Mouse (Mus musculus) midbrain, embryonic 11.5 days (tissue): Measurements from ENCODE around the gene Upk2. TPM values are rescaled to one million over a fixed set of nuclear protein-coding genes. Genes with fewer than 3 reads are reported as not detected.
"Not testable (repeated sequence)": the region's sequence is repeated elsewhere in the genome, so short reads cannot be mapped to it uniquely, and the experiment has no call there.

Experiments used
- ATAC-seq: fragments of 200-750 bp; cut with Nextera tagmentation; 2 replicates; pipeline ENCODE4 v1.8.0; 2017; ENCODE audit warnings: moderate TSS enrichment, moderate library complexity; ENCODE audit not compliant: low FRiP score
- DNase-seq: peaks from one replicate; pipeline ENCODE4 v3.0.0; 2015; ENCODE audit warnings: low spot score; ENCODE audit errors: missing footprints
- H3K27ac ChIP-seq: fragments of 300-500 bp; sonication (generic); 2 replicates; pipeline ENCODE4 v1.5.1; 2014; ENCODE audit warnings: low read depth, low read length
- H3K27me3 ChIP-seq: fragments of 300-500 bp; sonication (generic); 2 replicates; pipeline ENCODE4 v1.6.1; 2014; ENCODE audit warnings: mild to moderate bottlenecking, low read length, moderate library complexity, mixed read lengths; ENCODE audit not compliant: control insufficient read depth, insufficient read depth
- H3K36me3 ChIP-seq: fragments of 300-500 bp; sonication (generic); 2 replicates; pipeline ENCODE4 v1.6.1; 2014; ENCODE audit warnings: mild to moderate bottlenecking, low read length, moderate library complexity, mixed read lengths; ENCODE audit not compliant: control insufficient read depth, insufficient read depth
- H3K4me1 ChIP-seq: fragments of 300-500 bp; sonication (generic); 2 replicates; pipeline ENCODE4 v1.6.1; 2014; ENCODE audit warnings: low read length; ENCODE audit not compliant: control insufficient read depth, insufficient read depth
- H3K4me2 ChIP-seq: fragments of 300-500 bp; sonication (generic); 2 replicates; pipeline ENCODE4 v1.6.1; 2014; ENCODE audit warnings: mild to moderate bottlenecking, moderate library complexity
- H3K4me3 ChIP-seq: fragments of 300-500 bp; sonication (generic); 2 replicates; pipeline ENCODE4 v1.5.1; 2014; ENCODE audit warnings: low read depth, low read length
- H3K9ac ChIP-seq: fragments of 300-500 bp; sonication (generic); 2 replicates; pipeline ENCODE4 v1.6.1; 2014; ENCODE audit warnings: low read length
- H3K9me3 ChIP-seq: fragments of 300-500 bp; sonication (generic); 2 replicates; pipeline ENCODE4 v1.6.1; 2016; ENCODE audit warnings: low read length; ENCODE audit not compliant: control insufficient read depth
- WGBS: fragments of 180-500 bp; shearing (Covaris S2); extraction: QIAGEN DNeasy Blood & Tissue Kit; methylation state at CpG from one replicate; pipeline ENCODE4 v1.1.7; 2014; 5-methylcytosine and 5-hydroxymethylcytosine counted together
- polyA plus RNA-seq: library from polyadenylated mRNA; unstranded; fragments of >200 nt; fragmentation: Nextera tagmentation; extraction: Ambion mirVana; gene quantifications from 2 replicates; pipeline ENCODE4 v1.2.1, GENCODE M21; 2014

Upk2 gene
- polyA plus RNA-seq, 1 experiment from 2014 or later = not detected

DNA sequence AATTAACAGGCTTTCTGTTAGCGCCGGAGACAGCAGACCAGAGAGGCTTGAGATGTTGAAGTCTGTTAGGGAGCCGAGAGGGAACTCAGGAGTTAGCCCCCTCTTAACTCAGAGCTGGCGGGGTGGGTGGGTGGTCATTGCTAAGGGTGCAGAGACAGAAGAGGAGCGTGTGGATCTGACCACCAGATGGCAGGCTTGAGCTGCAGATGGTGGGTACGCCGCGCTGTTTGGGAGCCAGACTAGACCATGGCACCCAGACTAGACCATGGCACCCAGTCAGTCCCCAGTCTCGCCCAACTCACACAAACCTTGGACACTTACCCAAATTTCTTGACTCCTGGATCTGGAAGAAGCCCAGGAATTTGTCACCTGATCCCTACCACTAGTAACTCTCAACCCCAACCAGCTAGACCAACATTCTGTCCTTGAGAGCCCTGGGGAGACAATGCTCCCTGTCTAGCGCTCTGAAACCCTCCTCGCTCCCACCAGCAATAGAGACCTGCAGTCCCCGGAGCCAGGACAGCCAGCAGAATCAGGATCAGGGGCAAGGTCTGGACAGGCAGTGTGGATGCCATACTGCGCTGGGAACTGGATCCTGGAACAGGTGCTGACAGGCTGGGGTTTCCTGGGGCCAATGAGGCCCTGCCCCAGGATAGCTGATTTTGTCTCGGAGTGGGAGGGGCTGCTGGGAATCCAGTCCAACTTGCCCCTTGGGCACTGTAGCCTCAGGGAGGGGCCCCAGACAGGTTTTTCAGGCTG is 465 bp downstream of the Upk2 start:
- Histone ChIP-seq H3K36me3 (no peaks in the 10 kb centered on the region), H3K4me1 (peaks cover 22% of the 10 kb centered on the region), H3K9me3 (no peaks in the 10 kb centered on the region), H3K27me3 (no peaks in the 10 kb centered on the region), H3K4me3 (no peak overlapping the region), H3K4me2 (no peak overlapping the region), H3K9ac (peak overlapping the region; percentile 14; the same call in 1 of the 2 replicates), H3K27ac (no peak overlapping the region)
- 10% methylated on average over 14 of the region's 14 CpGs for WGBS
- DNase-seq = peak; percentile 99
- ATAC-seq = peak; percentile 65

DNA sequence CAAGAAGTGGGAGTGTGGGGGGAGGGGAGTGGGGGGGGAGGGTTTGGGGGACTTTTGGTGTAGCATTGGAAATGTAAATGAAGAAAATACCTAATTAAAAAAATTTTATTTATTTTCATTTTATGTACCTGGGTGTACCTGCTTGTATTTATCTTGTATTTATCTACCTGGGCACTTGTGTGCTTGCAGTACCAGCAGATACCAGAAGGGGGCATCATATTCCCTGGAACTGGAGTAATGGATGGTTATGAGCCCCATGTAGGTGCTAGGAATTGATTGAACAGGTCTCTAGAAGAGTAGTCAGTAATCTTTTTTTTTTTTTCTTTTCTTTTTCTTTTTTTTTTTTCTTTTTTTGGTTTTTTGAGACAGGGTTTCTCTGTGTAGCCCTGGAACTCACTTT is 4.4 kb downstream of the Upk2 start:
- H3K9ac ChIP-seq = no peak overlapping the region
- H3K4me3 ChIP-seq = no peak overlapping the region
- no peak for ATAC-seq
- H3K4me2 ChIP-seq = no peak overlapping the region
- no peaks in the 10 kb centered on the region for H3K9me3 ChIP-seq
- no peak for DNase-seq
- no peaks in the 10 kb centered on the region for H3K27me3 ChIP-seq
- no peaks in the 10 kb centered on the region for H3K36me3 ChIP-seq
- H3K4me1 ChIP-seq = peaks cover 5% of the 10 kb centered on the region
- H3K27ac ChIP-seq = no peak overlapping the region

- not testable (repeated sequence) for H3K9me3 ChIP-seq, H3K9ac ChIP-seq, H3K4me1 ChIP-seq, DNase-seq, H3K36me3 ChIP-seq, H3K27ac ChIP-seq, ATAC-seq, H3K4me3 ChIP-seq, H3K27me3 ChIP-seq, H3K4me2 ChIP-seq
- WGBS = 86% methylated on average over 7 of the region's 7 CpGs
Observed at GRCm38 (mm10) chr9:44444402-44445025, 10.3 kb downstream of the Upk2 start.

DNA sequence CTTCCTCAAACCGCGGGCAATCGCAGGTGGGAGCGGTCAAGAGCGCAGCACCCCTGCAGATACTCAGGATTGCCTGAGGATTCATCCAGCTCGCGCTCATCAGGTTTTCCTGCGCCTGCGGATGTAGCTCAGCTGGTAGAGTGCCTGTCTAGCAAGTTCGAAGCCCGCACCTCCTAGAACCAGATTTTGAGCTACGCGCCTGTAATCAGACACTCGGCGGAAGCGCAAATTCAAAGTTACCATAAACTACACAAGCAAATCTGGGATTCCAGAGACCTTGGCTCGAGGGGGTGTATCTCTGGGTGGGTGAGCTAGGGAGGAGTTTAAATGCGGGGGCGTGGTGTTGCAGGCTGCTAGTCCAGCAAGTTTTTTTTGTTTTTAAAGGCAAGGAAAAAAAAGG is 13.8 kb downstream of the Upk2 start, which contains the start of gene Foxr1:
TSS of gene Foxr1 (minus strand) at position 176 of the 400 bp plus-strand sequence.
- WGBS = 72% methylated on average over 19 of the region's 19 CpGs
- no peak for DNase-seq
- Histone ChIP-seq H3K9me3 (no peaks in the 10 kb centered on the region), H3K27me3 (no peaks in the 10 kb centered on the region), H3K27ac (no peak within 1 kb of the TSS), H3K4me3 (no peak within 1 kb of the TSS), H3K36me3 (no peaks in the 10 kb centered on the region), H3K4me2 (no peak within 1 kb of the TSS), H3K4me1 (no peaks in the 10 kb centered on the region), H3K9ac (no peak within 1 kb of the TSS)
- no peak for ATAC-seq

- ATAC-seq (no peak), DNase-seq (no peak)
- no peaks in the 10 kb centered on the region for H3K27me3 ChIP-seq
- H3K4me1 ChIP-seq = no peaks in the 10 kb centered on the region
- no peak overlapping the region for H3K9ac ChIP-seq
- no peak overlapping the region for H3K4me2 ChIP-seq
- no peak overlapping the region for H3K27ac ChIP-seq
- H3K4me3 ChIP-seq = no peak overlapping the region
- H3K9me3 ChIP-seq = no peaks in the 10 kb centered on the region
- no peaks in the 10 kb centered on the region for H3K36me3 ChIP-seq
- WGBS = 84% methylated on average over 6 of the region's 6 CpGs
Observed at GRCm38 (mm10) chr9:44435747-44436146, 19.0 kb downstream of the Upk2 start.

DNA sequence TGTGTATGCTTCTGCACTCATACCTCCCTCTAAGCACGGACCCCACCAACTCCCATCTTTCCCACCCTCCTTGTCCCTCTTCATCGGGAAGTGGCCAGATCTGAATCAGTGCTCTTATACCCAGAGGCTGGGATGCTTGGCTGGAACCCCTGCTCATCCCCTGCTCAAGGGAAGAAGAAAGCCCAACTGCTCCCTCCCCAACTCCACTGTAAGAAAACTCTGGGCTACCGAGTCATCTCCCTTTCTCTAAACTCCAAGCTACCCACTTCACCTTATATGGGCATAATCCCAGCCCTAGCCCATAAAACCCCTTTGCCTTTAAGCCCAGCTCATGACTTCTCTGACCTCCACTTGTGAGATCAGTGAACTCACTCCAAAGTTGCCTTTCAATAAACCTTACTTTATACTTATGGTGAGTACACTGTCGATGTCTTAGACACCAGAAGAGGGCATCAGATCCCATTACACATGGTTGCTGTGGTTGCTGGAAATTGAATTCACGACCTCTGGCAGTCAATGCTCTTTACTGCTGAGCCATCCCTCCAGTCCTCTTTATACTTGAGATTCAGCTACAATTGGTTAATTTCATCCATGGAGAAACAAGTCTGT is 22.1 kb downstream of the Upk2 start:
- 57% methylated on average over 5 of the region's 5 CpGs for WGBS

GRCm38 (mm10) chr9:44423576-44423975 is 31.2 kb downstream of the Upk2 start:
- Histone ChIP-seq H3K4me3 (no peak overlapping the region), H3K27me3 (no peaks in the 10 kb centered on the region), H3K9ac (no peak overlapping the region), H3K4me2 (no peak overlapping the region), H3K27ac (no peak overlapping the region), H3K36me3 (no peaks in the 10 kb centered on the region), H3K4me1 (no peaks in the 10 kb centered on the region), H3K9me3 (no peaks in the 10 kb centered on the region)
- ATAC-seq (no peak), DNase-seq (no peak)
- 83% methylated on average over 4 of the region's 4 CpGs for WGBS

More for the DNA sequence above, 22.1 kb downstream of the Upk2 start:
- H3K27ac ChIP-seq = no peak overlapping the region
- no peak overlapping the region for H3K4me3 ChIP-seq
- ATAC-seq (no peak), DNase-seq (no peak)
- no peak overlapping the region for H3K9ac ChIP-seq
- no peaks in the 10 kb centered on the region for H3K9me3 ChIP-seq
- H3K4me2 ChIP-seq = no peak overlapping the region
- H3K36me3 ChIP-seq = no peaks in the 10 kb centered on the region
- H3K27me3 ChIP-seq = no peaks in the 10 kb centered on the region
- H3K4me1 ChIP-seq = no peaks in the 10 kb centered on the region

- no peak overlapping the region for H3K9ac ChIP-seq
- no peak for DNase-seq
- ATAC-seq = no peak
- H3K9me3 ChIP-seq = no peaks in the 10 kb centered on the region
- no peak overlapping the region for H3K27ac ChIP-seq
- WGBS = 81% methylated on average over 5 of the region's 5 CpGs
- no peak overlapping the region for H3K4me3 ChIP-seq
- H3K36me3 ChIP-seq = no peaks in the 10 kb centered on the region
- H3K27me3 ChIP-seq = no peaks in the 10 kb centered on the region
- peaks cover 8% of the 10 kb centered on the region for H3K4me1 ChIP-seq
- H3K4me2 ChIP-seq = no peak overlapping the region
Observed at GRCm38 (mm10) chr9:44420280-44420898, 34.4 kb downstream of the Upk2 start.

- H3K27ac ChIP-seq, H3K27me3 ChIP-seq, H3K4me1 ChIP-seq, H3K36me3 ChIP-seq, H3K9ac ChIP-seq, H3K9me3 ChIP-seq, H3K4me3 ChIP-seq, H3K4me2 ChIP-seq, ATAC-seq: not testable (repeated sequence)
- 95% methylated on average over 9 of the region's 9 CpGs for WGBS
- peak; percentile 35 for DNase-seq
Observed at GRCm38 (mm10) chr9:44419730-44420129, 35.0 kb downstream of the Upk2 start.
